Mouse (Mus musculus): ENCODE data around the gene Dab2ip.

DNA sequence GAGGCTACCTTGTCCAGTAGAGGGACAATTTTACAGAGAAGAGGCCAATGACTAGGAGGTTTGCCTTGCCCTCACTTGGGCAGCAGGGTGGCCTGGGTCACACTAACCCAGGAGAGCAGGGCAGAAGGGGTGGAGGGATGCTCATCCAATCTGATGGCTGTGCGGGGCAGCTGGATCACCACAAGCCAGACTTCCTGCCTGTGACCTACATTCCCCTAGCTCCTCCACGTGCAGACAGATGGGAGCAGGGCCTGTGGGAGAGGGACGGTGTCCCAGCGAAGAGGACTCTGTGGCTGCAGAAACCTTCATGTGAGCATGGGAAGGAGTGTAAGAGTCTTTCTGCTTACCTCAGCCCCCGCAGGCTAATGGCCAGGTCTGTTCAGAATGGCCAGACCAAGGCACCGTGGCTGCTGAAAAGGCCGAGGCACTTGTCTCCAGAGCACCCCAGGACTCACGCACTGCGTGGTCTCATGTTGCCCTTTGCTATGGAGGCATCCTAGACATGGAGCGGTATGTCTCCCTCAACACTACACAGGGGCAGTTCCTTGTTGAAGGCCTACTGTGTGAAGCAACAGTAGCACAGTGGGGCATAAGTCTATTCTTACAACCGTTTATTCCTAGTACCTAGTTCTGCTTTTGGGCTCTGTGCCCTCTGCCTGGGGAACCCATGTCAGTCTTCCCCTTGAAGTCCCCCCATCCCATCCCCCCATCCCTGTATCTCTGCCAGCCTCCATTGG, 9.1 kb downstream of the Dab2ip start:
- no peak for TF ChIP-seq POLR2A (IDR thresholded peaks at IDR 0.05; ENCODE audit: borderline replicate concordance, control insufficient read depth, low read depth, low read length)
- no peak for TF ChIP-seq CTCF (IDR thresholded peaks at IDR 0.05; ENCODE audit: control insufficient read depth, insufficient read depth, low read length)
